18 mouse cellular contexts compared by ENCODE assay signal in the genomic region with DNA sequence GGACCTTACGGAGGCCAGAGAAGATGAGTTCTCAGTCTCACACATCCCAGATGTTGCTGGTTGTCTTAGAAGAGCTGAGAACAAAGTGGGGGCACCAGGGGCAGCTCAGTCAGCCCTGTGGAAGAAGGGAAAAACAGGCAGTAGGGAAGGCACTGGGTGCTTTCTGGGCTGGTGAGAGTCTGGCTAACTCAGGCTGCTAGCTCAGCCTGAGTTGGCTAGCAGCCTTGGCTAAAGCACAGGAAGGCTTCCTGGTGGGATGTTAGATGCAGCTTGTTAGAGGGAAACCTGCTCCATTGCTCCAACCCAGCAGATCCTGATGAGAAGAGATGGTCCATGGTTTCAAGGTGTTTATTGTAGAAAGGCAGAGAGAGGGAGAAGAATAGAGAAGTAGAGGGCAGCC.
DNase-seq lines count a peak whose midpoint lies in the region; ATAC-seq lines count a peak whose summit lies in the region.
"Had no signal": no experiment of that assay in that cellular context is flagged by ENCODE, and none has a peak within 500 bp of the region (broad histone marks: within the 10 kb centered on the region; RNA-seq: fewer than 3 reads in every experiment).

No protein-coding gene starts in this region.

- ATAC-seq in cerebellum, adult (ENCODE audit: insufficient number of reproducible peaks, low FRiP score, low TSS enrichment) = peak; percentile 88
- ATAC-seq: activated CD4-positive, CD25-positive, alpha-beta regulatory T cell, adult 4 months; CD4-positive, CD25-positive, alpha-beta regulatory T cell, adult 4 months; forebrain, embryonic 14.5 days; forebrain, embryonic 16.5 days; Patski had no signal

- DNase-seq in cerebellum, adult 8-10 months = no peak
- DNase-seq in cerebellum, adult 9-11 months = peak; percentile 25
- DNase-seq in cerebellum, adult 18-20 months = no peak
- DNase-seq in cerebellum, postnatal 14 days = peak; percentile 25 to 48
- DNase-seq in cerebellum, adult 11-12 months = no peak
- DNase-seq in cerebellum, postnatal 36 days = peak; percentile 17 to 25
- DNase-seq: adrenal gland, adult 8-10 months; adrenal gland, postnatal 14 days; adrenal gland, postnatal 36 days; B cell, adult 2 months; embryo, embryonic 11 days; gastrocnemius, adult 2 months had no signal

Comparison
In these comparisons a context has a peak if more than half of its experiments do, and no peak if none do; other contexts are left out.
1. DNase-seq: peak in cerebellum, adult 9-11 months (single experiment), cerebellum, postnatal 14 days (2 of 2) and cerebellum, postnatal 36 days (2 of 2); none in cerebellum, adult 8-10 months (single experiment), cerebellum, adult 18-20 months (0 of 2) and cerebellum, adult 11-12 months (single experiment).